Mouse (Mus musculus): Measurements from ENCODE around the gene Cstb.

Cstb gene

DNA sequence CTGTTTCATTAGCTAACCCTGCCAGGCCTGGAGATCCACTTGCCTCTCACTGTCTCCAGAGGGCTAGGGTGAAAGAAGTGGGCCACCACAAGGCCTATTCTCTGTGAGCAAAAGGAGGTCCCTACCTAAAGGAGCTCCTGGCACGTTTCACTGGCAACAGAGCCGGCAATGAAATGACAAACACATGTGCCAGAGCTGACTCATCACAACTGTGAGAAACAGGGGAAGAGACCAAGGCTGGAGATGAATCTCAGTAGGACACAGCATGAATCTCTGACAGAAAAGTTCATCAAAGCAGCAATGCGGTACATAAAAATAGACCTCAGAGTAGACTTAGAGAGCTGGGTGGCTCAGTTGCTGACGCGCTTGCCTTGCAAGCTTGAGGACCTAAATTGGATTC is 7.6 kb upstream of the Cstb start:
- DNase-seq (ENCODE audit: low spot score): peak; percentile 49

DNA sequence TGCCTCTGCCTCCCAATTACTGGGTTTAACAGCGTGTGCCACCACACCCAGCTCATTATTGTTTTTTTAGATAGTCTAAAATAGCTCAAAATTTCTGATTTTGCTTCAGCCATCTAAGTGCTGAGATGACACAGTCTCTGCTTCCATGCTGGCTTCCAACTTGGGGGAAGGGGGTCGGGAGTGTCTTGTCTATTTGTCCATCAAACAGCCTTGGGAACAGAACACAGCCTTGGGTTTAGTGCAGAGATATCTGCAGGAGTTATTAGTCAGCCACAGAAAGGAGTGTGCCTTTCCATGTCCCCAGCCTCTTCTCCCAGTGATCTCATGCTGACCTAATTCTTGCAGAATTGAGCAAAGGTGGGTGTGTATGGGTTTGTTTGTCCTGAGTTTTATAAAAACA is 6.7 kb upstream of the Cstb start:
- no peak for DNase-seq (ENCODE audit: low spot score)

DNA sequence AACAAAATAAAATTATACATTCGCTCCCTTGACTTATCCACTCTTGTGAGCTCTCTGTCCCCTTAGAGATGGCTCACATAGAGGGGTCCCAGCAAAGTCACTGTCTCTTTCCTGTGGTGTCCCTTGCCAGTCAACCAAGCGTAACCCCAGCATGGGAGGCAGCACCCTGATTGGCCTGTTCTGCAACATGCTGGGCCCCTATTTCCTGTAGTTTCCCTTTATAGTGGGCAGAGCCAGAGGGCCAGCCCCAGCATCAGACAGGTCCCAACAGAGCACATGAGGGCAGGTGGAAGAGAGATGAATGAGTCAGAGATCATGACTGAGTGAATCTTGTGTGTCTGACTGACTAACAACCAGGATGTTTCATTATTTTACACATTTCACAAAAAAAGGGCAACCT is 4.5 kb upstream of the Cstb start:
- no peak for DNase-seq (ENCODE audit: low spot score)

- DNase-seq (ENCODE audit: low spot score): no peak
These were observed 2.9 kb upstream of the Cstb start for GRCm38 (mm10) chr10:78422614-78423013.

GRCm38 (mm10) chr10:78426117-78426735 is 757 bp downstream of the Cstb start:
- DNase-seq (ENCODE audit: low spot score): peak; percentile 32

DNA sequence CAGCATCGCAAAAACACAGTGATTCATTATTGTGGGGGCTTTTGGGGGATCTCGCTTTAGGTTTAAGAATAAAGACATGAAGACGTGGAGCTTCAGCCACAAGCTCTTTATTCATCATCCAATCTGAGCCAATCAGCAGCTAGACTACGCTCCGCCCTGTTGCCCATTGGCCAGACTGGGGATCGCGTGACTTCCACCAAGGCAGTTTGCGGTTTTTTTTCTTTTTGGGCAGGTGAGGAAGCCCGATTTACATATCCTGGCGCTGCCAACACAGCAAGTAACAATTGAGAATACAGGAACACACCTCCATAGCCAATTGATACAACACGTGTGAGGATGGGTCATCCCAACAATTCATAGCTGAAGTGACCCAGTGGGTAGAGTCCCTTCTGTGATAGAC is 2.6 kb downstream of the Cstb start:
- DNase-seq (ENCODE audit: low spot score): no peak

DNA sequence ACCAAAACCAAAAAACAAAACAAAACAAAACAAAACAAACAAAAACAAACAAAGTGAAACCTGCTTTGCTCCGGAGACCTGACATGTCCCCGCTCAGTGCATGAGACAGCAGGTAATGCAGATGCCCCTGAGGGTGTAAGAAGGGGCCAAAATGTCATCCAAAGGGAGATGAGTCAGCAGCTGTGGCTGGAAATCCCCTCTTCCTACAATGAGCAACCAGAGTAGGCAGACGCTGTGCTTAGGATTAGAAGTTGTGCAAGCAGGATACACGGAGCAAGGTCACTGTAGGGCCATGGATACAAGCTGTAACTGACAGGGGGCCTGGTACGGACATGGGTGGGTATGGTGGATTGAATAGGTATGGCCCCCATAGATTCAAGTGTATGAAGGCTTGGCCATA is 3.7 kb downstream of the Cstb start:
- DNase-seq (ENCODE audit: low spot score): no peak

GRCm38 (mm10) chr10:78429776-78430175 is 4.3 kb downstream of the Cstb start:
- no peak for DNase-seq (ENCODE audit: low spot score)

DNA sequence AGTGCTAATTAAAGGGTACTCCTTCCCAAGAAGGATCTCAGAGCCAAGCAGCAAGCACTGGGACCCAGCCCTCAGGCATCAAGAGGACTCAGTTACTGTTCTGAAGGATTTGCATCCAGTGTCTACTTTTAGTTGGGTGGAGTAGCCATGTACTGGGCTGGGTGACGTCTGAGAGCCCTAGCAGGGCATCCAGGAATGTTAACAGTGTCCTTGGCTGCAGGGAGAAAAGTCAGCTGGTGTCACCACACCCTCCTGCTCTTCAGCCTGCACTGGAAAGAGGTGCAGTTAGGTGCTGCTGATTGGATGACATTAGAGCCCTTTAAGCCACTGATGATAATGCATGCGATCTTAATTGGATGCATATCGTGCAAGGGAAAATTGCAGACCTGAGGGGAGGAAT is 7.4 kb downstream of the Cstb start:
- DNase-seq (ENCODE audit: low spot score): no peak

- DNase-seq (ENCODE audit: low spot score): peak; percentile 75
These were observed 12.6 kb downstream of the Cstb start for GRCm38 (mm10) chr10:78438094-78438493.

GRCm38 (mm10) chr10:78439550-78439949 is 14.1 kb downstream of the Cstb start:
- DNase-seq (ENCODE audit: low spot score): no peak

GRCm38 (mm10) chr10:78439990-78440389 is 14.5 kb downstream of the Cstb start:
- DNase-seq (ENCODE audit: low spot score): no peak

DNA sequence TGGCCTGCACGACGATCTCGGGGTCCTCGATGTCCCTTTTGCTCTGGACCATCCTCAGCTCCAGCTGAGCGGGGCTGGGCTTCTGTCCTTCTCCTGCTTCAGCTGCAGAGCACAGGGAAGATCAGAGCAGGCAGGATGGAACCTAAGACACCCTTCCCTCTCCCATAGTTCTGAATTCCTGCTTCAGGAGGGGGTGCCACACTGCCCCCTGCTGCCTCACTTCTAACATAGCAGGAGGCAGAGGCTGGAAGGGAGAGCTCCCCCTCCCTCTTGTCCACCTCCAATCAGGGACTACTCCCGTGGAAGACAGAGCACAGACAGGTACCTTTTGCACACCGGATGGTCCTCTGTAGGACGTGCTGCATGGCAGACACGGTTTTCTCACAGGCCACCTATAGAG is 15.3 kb downstream of the Cstb start:
- DNase-seq (ENCODE audit: low spot score): no peak

GRCm38 (mm10) chr10:78441606-78442005 is 16.1 kb downstream of the Cstb start:
- DNase-seq (ENCODE audit: low spot score): no peak

GRCm38 (mm10) chr10:78442292-78442691 is 16.8 kb downstream of the Cstb start:
- DNase-seq (ENCODE audit: low spot score): peak; percentile 62

DNA sequence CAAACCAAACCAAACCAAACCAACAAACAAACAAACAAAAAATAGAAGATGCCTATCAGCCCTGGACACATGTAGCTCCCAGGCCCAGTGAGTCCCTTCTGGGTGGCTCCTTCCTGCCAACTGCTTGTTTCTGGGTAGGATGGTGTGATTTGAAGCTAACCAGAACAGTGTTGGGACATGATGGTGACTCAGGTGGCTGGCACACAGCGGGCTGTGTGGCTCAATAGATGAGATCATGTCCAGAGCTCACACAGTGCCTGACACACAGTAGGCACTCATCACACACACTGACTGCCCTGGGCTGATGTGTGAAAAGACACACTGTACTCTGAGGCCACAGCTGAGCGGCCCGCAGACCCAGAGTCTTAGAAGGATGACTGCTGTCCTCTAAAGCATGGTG is 20.7 kb downstream of the Cstb start:
- no peak for DNase-seq (ENCODE audit: low spot score)

GRCm38 (mm10) chr10:78447396-78447795 is 21.9 kb downstream of the Cstb start:
- no peak for DNase-seq (ENCODE audit: low spot score)

- no peak for DNase-seq (ENCODE audit: low spot score)
These were observed 25.3 kb downstream of the Cstb start for GRCm38 (mm10) chr10:78450761-78451160.

DNA sequence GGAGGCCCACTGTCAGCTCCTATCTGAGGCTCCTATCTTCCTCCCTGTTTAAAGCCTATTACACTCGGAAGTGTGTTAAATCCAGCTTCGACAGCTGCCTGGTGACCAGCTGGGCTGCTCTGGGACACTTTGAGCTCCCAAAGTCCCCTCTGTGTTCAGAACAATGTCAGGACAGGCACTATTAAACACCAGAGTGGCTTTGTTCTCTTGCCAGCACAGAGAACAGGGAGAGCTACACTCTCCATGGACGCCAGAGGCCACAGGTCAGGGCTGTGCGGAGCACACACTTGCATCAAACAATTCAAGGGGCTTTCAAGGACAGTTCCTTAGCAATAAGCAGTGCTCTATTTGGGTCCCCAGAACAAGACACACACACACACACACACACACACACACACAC is 27.2 kb downstream of the Cstb start:
- no peak for DNase-seq (ENCODE audit: low spot score)

- DNase-seq (ENCODE audit: low spot score): no peak
These were observed 31.2 kb downstream of the Cstb start for GRCm38 (mm10) chr10:78456696-78457095.

- peak; percentile 68 for DNase-seq (ENCODE audit: low spot score)
These were observed 32.3 kb downstream of the Cstb start for GRCm38 (mm10) chr10:78457495-78458347.

DNA sequence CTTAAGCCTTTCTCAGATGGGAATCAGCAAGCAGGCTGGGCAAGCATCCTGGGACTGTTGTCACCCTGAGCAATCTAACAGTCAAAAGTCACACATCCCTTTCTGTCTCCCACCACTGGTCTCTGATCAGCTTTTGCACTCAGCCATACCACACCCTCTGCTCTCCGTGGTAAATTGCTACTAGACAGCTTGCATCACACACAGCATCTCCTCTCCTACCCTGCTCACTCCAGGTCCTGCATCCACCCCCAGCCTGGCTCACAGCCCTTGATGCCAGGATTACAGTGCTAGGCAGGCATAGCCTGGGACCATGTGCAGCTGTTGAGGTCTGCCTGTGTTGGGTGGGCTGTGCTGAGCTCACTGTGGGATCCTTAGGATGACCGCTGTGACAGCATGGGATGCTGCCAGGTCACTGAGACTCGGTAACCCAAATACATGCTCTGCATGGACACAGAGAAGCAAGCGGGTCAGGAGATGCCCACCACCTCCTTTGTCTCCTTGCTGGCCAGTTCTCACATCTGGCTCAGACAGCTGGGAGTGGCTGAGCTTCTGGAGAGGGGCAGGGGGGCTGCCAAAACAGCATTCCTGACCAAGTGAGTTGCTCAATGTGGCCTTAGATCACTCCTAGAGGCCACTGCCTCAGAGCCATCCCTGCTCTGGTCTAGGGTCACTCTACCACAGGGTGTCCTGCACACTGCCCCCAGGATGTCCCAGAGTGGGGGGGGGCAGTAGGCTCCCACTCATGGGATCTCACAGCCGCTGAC is 33.1 kb downstream of the Cstb start:
- peak; percentile 36 for DNase-seq (ENCODE audit: low spot score)

- DNase-seq (ENCODE audit: low spot score): peak; percentile 43
These were observed 35.0 kb downstream of the Cstb start for GRCm38 (mm10) chr10:78460463-78460862.
